Mouse (Mus musculus): ENCODE results near the gene Foxn2.

DNA sequence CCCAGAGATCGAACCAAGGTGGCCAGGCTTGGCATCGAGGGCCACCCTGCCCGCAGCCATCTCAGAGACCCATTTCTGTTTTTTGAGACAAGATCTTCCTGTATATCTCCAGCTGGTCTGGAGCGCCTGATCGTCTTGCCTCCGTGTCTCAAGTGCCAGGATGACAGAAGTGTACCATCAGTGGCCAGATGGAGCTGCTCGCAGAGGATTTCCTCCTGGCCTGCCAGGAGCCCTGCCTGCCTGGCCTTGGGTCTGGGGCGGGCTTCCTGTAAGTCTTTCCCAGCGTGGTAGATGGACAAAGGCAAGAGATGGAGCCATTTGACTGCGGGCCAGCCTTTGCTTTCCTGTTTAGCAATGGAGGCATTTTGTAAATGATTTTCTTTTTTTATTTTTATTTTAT, 66.9 kb downstream of the Foxn2 start:
- TF ChIP-seq POLR2A (IDR thresholded peaks at IDR 0.05; ENCODE audit: borderline replicate concordance, extremely low read depth, low read depth, low read length) (no peak), CTCF (IDR thresholded peaks at IDR 0.05; ENCODE audit: insufficient read depth, low read length) (no peak)
